Mouse (Mus musculus) bone marrow, adult 2 months (tissue): ENCODE results near the gene Prss48. TPM values are rescaled to one million over a fixed set of nuclear protein-coding genes. Genes with fewer than 3 reads are reported as not detected.

Experiments
- H3K27ac ChIP-seq: fragments of 200-500 bp; 2 replicates; pipeline ENCODE4 v1.5.1; 2012; ENCODE audit warnings: low read depth, mild to moderate bottlenecking, control low read depth, inconsistent platforms, low read length; ENCODE audit not compliant: control insufficient read depth, poor library complexity, insufficient read depth
- H3K4me1 ChIP-seq: fragments of 200-500 bp; 2 replicates; pipeline ENCODE4 v1.6.1; 2011; ENCODE audit warnings: low read length; ENCODE audit not compliant: control insufficient read depth, insufficient read depth
- H3K4me3 ChIP-seq: fragments of 200-500 bp; replicated peaks from 2 replicates; pipeline ENCODE3; 2011; ENCODE audit warnings: mild to moderate bottlenecking, low read depth, low read length, control low read depth; ENCODE audit not compliant: control insufficient read depth
- CTCF ChIP-seq: fragments of 200-500 bp; IDR thresholded peaks from 2 replicates; pipeline ENCODE4 v1.5.1; 2011; ENCODE audit warnings: low read length, control low read depth; ENCODE audit not compliant: control insufficient read depth, insufficient read depth
- POLR2A ChIP-seq: fragments of 200-500 bp; IDR thresholded peaks from 2 replicates; pipeline ENCODE4 v1.6.1; 2011; ENCODE audit warnings: low read depth, mild to moderate bottlenecking, control low read depth, low read length, borderline replicate concordance; ENCODE audit not compliant: control insufficient read depth
- WGBS: fragments of 180-500 bp; shearing (Covaris S2); methylation state at CpG from one replicate; pipeline ENCODE4 v1.1.7; 2018; 5-methylcytosine and 5-hydroxymethylcytosine counted together
- polyA plus RNA-seq: library from polyadenylated mRNA; stranded (reverse); fragments of >200 nt; gene quantifications from 2 replicates; pipeline ENCODE4 v1.2.4, GENCODE M21; 2011; ENCODE audit warnings: low replicate concordance; ENCODE audit not compliant: missing spikeins, insufficient read depth, insufficient read length

The Prss48 gene
- polyA plus RNA-seq, 1 experiment, result not detected

DNA sequence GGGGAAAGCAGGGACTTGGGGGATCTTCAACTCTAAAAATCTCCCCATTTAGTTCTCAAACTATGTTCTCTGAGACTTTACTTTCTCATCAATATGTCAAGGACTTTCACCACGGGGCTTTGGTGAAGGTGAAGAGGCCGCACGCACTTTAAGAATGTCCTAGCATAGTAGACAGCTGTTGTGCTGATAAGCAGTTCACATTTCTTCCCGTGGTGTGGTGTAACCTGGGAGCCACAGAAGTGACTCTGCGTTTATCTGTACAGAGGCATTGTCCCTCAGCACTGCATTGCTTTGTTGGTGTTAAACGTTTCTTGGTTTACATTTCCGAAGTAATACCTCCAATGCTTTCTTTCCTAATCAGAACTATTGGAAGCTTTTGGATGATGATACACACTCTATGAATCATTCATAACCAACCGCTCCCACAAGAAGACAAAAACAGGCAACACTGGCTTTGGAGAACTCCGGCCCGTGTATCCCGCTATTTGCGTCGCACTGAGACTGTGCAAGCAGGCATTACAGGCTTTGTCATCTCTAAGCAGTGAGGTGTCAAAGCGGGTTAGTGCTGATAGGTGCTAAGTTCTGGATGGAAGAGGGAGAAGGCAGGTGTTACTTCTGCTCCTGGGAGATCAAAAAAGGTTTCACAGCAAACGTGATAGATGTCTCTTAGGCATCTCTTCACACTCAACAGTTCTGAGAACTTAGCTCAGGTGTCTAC is 26.5 kb upstream of the Prss48 start:
- TF ChIP-seq CTCF, result no peak
- no peak for TF ChIP-seq POLR2A
- no peaks in the 10 kb centered on the region; the same call in 1 of the 2 replicates for H3K4me1 ChIP-seq
- H3K27ac ChIP-seq, result no peak overlapping the region
- WGBS, result 72% methylated on average over 15 of the region's 15 CpGs
- H3K4me3 ChIP-seq, result no peak overlapping the region

DNA sequence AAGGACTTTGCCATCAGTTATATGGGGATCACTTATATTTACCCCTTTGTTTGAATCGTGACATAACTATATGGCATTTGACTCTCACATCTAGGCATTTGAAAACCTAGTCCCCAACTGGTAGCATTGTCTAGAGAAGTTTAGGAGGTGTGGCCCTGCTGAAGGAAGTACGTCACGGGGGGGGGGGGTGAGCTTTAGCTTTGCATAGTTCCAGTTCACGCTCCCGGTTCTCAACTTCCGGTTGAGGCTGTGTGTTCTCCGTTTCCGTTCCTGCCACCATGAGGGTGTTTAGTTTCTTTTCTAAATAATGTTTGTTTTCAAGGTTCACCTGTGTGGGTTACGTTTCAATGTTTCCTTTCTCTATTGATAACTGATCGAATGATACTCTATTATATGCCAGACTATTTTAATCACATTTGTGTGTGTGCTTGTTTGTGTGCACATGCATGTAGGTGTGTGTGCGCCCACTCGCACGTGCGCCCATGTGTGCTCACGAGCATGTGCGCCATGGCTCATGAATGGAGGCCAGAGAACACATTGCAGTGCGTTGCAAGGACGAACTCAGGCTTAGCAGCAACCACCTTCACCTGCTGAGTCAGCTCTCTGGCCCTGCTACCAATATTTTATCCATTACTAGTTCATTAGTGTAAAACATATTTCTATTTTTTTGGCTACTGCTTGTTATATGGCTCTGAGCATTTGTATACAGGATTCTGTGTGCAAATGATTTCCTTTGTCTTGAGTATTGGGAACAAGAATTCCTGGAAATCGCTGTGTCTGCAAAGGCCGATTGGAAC is 23.2 kb upstream of the Prss48 start:
- Histone ChIP-seq H3K4me3 (no peak overlapping the region), H3K4me1 (no peaks in the 10 kb centered on the region; the same call in 1 of the 2 replicates), H3K27ac (no peak overlapping the region)
- TF ChIP-seq CTCF, result no peak
- TF ChIP-seq POLR2A, result no peak
- 89% methylated on average over 20 of the region's 20 CpGs for whole genome bisulfite sequencing

GRCm38 (mm10) chr3:86024065-86024795 is 21.9 kb upstream of the Prss48 start:
- H3K4me1 ChIP-seq, result no peaks in the 10 kb centered on the region; the same call in 1 of the 2 replicates
- TF ChIP-seq POLR2A, result no peak
- no peak for TF ChIP-seq CTCF
- H3K4me3 ChIP-seq, result no peak overlapping the region
- 84% methylated on average over 12 of the region's 12 CpGs for WGBS
- H3K27ac ChIP-seq, result no peak overlapping the region

DNA sequence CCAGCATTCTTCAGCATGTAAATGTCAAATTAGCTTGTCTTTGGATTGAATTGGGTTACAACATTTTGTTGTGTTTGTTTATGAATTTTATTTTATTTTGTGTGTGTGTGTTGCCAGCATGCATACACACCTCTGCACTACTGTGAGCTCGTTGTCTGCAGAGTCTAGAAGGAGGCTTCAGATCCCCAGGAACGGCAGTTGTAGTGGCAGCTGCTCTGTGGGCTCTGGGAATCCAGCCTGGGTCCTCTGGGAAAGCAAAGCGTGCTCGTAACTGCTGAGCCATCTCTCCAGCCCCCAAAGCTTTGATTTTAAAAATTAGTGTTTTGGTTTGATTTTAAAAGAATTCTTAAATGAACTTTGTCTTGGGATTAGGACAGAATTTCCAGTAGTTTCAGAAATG is 19.4 kb upstream of the Prss48 start:
- H3K4me1 ChIP-seq, result no peaks in the 10 kb centered on the region; the same call in 1 of the 2 replicates
- no peak overlapping the region for H3K4me3 ChIP-seq
- TF ChIP-seq CTCF, result no peak
- TF ChIP-seq POLR2A, result no peak
- no peak overlapping the region for H3K27ac ChIP-seq
- WGBS, result 82% methylated on average over 4 of the region's 4 CpGs

- WGBS, result 82% methylated on average over 16 of the region's 16 CpGs
- Histone ChIP-seq H3K27ac (no peak overlapping the region), H3K4me3 (no peak overlapping the region), H3K4me1 (no peaks in the 10 kb centered on the region; the same call in 1 of the 2 replicates)
- TF ChIP-seq POLR2A, result no peak
- TF ChIP-seq CTCF, result no peak
Observed at GRCm38 (mm10) chr3:86020921-86021650, 18.8 kb upstream of the Prss48 start.

DNA sequence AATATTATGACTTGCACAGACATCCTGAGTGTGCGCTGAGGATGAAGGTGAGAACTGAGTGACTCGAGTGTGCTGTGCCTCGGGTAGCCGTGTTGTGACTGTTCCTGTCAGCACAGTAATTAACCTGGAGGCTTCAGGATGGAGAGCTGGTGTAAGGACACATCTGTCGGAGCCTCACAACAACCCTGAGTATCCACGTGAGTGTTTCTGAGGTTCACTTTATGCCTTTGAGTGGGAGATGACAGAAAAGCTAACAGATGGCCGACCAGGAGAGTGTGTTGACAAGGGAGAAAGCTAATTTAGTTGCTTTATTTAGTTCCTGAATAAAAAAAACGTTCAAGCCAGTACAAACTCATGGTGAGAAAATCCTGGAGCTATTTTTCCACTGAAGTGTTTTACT is 15.2 kb upstream of the Prss48 start:
- H3K4me3 ChIP-seq, result no peak overlapping the region
- H3K27ac ChIP-seq, result no peak overlapping the region
- TF ChIP-seq CTCF, result no peak
- TF ChIP-seq POLR2A, result no peak
- H3K4me1 ChIP-seq, result no peaks in the 10 kb centered on the region
- 68% methylated on average over 8 of the region's 8 CpGs for WGBS

DNA sequence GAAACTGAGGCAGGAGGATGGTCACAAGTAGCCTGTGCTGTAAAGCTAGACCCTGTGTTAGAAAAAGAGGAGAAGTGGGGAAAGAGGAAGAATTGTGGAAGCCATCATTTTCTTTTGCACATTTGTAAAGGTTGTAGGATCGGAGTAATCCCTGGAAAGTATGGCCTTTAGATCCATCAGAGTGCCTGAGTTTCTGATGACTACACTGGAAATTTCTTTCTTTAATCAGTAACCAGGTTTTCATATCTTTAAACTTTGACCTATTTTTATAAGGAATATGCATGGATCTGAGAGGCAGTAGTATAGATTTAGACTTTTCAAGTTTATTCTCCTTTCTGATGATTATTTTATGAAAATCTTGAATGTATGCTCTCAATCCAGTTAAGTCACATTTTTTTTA is 14.7 kb upstream of the Prss48 start:
- Histone ChIP-seq H3K27ac (no peak overlapping the region), H3K4me1 (no peaks in the 10 kb centered on the region), H3K4me3 (no peak overlapping the region)
- 81% methylated on average over 1 of the region's 1 CpGs for WGBS
- TF ChIP-seq CTCF (no peak), POLR2A (no peak)

- Histone ChIP-seq H3K4me1 (no peaks in the 10 kb centered on the region), H3K27ac (no peak overlapping the region), H3K4me3 (no peak overlapping the region)
- TF ChIP-seq POLR2A (no peak), CTCF (no peak)
- WGBS, result 88% methylated on average over 10 of the region's 10 CpGs
Observed at GRCm38 (mm10) chr3:86013837-86014236, 11.5 kb upstream of the Prss48 start.
